Mouse (Mus musculus): ENCODE results near the gene Smoc1.

Gene Smoc1

DNA sequence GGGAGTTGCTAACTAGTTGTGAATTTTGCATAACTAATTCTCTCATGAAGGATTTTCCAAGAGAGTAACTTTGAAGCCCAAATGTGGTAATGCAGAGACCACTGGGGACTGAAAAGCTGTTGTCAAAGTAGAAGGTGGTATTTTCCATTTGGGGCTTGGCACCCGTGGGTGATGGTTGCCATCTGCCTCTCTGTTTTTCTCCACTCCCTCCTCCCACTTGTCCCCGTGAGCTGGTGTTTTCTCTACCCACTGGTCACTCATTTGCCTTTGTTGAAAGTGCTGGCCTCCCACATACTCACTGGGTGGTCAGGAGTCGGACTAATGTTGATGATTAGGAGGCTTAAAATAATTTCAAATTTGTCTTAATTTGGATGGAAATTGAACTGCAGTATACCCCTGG lies 104.1 kb downstream of the Smoc1 start:
- DNase-seq (ENCODE audit: low spot score), result no peak

DNA sequence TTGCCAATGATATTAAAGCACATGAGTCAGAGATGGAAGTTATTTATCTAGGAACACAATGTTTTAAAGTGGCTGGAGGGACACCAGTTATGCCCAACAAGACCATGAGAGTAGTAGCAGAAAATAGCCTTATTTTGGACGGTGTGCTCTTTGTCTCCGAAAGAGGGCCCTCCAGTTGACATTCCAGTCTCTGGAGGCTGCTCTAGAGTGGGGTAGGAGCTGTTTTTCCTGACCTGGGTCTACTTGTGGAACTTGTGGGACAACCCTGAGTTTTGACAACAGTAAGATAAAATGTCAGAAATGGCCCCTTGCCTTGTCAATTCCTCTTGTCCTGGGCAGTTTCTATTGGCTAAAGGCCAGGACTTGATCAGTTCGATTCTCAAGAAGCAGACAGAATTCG lies 104.5 kb downstream of the Smoc1 start:
- no peak for DNase-seq (ENCODE audit: low spot score)

GRCm38 (mm10) chr12:81133055-81133665 lies 106.6 kb downstream of the Smoc1 start:
- no peak for DNase-seq (ENCODE audit: low spot score)

GRCm38 (mm10) chr12:81138217-81138616 lies 111.6 kb downstream of the Smoc1 start:
- DNase-seq (ENCODE audit: low spot score), result no peak

DNA sequence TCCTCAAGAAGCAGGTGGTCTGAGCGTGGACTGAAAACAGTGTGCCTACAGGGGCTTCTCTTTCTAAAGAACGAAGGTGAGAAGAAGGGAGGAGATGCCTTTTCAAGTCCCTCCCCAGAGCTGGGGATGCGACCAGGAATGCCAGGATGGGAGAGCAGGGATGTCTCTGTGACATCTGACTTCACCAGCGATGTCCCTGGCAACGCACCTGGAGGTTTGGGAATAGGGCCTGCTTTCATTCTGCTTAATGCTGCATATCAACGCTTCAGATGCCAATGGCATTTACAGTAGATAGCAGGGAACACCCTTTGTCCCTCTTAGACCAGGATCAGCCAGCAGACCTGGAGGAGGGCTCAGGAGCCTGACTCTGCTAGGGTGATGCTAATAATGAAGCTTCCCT lies 112.9 kb downstream of the Smoc1 start:
- no peak for DNase-seq (ENCODE audit: low spot score)

GRCm38 (mm10) chr12:81140594-81141328 lies 114.2 kb downstream of the Smoc1 start:
- peak; percentile 12 for DNase-seq (ENCODE audit: low spot score)

DNA sequence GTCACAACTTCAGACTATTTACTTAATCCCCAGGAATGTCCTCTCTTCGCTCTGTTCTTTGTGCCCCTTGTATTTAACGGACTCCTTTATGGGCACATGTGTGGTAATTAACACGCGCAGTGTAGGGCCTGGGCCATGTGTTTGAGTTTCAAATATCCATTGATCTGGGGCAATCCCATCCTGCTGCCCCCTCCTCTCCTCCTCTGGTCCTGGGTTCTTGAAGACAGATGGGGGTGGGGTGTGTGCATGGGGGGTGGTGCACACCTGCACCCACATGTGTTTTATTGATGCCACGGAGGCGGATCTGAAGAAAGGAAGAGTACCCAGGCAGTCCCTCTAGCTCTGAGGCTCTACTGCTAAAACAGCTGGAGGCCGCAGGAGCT lies 114.7 kb downstream of the Smoc1 start:
- no peak for DNase-seq (ENCODE audit: low spot score)

- no peak for DNase-seq (ENCODE audit: low spot score)
Measured at GRCm38 (mm10) chr12:81142231-81142630, 115.6 kb downstream of the Smoc1 start.

DNA sequence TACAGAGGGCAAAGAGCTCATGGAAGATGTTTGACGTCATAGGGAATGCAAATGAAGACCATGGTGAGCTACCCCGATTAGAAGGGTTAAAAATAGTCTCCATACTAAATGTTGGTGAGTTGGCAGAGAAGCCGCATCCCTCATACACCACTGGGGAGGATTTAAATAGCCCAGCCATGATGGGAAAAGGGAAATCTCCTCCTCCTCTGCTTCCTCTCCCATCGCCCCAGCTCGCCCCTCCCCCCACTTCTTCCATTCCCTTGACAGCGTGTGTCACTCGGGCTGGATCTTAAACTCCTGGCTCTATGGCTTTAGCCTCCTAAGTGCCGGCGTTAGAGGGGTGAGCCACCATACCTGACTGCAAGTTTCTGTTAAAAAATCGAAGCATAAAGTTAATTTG lies 117.6 kb downstream of the Smoc1 start:
- no peak for DNase-seq (ENCODE audit: low spot score)

- no peak for DNase-seq (ENCODE audit: low spot score)
Measured at GRCm38 (mm10) chr12:81146417-81147180, 120.0 kb downstream of the Smoc1 start.

DNA sequence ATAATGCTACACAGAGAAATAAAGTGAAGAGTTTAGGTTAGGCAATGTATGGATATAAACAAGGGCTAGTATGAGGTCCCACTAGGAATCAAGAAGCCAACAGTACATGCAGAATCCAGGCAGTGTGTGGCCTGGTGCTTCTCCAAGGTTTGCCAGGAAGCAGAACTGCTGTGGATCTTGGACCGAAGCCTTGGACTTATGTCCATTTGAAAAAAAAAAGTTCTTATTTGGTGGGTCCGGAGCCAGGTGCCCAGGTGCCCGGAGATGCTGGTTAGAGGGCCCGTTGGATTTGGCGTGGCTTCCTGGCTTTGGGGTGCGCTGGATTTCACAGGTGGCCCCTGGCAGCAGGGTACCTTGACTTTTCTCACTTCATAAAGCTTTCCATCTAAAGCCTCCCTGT lies 121.3 kb downstream of the Smoc1 start:
- DNase-seq (ENCODE audit: low spot score), result no peak

- no peak for DNase-seq (ENCODE audit: low spot score)
Measured at GRCm38 (mm10) chr12:81150917-81151316, 124.3 kb downstream of the Smoc1 start.

- DNase-seq (ENCODE audit: low spot score), result no peak
Measured at GRCm38 (mm10) chr12:81152082-81152481, 125.5 kb downstream of the Smoc1 start.

DNA sequence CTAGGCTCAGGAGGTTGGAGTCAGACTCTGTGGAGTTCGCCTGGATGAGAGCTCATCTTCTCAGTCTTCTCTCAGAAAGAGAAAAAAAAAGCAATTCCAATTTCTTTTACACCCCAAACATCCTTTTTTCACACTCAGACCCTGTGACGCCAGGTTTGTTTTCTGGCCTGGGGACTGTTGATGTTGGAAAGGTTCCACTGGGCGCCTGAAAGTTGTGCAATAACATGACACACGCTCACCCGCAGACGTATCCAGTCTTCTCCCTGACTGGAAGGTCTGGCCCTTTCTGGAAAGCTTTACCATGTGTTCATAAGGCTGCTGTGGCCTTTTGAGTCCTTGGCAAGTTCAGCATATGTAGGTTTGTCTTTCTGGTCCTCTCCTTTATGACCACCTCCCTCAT lies 129.1 kb downstream of the Smoc1 start:
- no peak for DNase-seq (ENCODE audit: low spot score)

GRCm38 (mm10) chr12:81156841-81157240 lies 130.2 kb downstream of the Smoc1 start:
- no peak for DNase-seq (ENCODE audit: low spot score)

DNA sequence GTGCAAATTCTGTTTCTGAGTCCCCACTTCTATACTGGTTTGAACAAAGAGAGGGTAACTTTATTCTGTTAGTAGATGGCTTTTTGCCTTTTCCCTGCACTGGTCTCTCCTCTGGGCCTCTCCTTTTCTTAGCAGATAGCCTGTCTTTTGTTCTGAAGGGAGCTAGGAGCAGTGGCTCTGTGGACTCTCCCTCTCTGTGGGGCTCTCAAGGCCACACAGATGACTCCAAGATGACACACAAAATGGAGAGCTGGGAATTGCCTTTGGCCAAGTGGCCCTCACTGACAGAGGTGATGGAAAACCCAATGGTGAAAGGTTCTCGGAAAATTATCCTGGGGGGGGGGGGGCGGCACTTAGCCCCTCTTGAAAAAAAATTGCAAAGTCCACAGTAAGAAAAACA lies 133.3 kb downstream of the Smoc1 start:
- no peak for DNase-seq (ENCODE audit: low spot score)

DNA sequence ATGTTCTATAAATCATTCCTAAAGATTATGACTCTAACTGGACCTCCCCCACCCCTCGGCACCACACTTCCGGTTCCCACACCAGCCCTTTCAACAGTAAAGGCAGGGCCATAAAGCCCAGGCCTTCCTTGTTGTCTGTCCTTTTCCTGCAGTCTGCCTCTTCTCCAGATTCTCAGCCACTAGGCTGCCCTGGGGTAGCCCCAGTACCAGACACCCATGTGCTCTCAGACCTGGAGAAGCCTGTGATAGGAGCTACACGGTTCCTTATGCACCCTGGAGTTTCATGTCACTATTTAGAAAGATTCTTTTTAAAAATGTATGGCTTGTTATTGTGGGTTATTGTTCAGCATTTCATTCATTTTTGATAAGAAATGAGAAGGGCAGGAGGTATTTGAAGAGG lies 133.8 kb downstream of the Smoc1 start:
- DNase-seq (ENCODE audit: low spot score), result no peak

DNA sequence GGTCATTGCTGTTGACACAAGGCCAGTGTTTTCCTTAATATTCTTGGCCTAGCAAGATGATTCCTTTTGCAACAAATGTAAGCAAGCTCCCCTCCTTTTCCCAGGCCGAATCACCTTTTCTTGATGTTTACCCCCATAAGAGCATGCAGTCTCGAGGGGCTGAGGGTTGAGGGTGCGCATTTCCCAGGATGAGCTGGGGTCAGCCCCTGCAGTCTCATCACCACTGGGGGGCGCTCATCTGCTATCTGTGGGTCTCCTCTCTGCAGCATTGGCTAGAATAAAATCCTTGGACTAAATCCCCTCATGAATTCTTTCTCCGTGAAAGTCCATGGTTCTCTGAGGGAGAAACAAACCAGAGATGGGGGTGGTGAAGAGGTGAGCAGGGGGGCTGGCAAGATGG lies 134.2 kb downstream of the Smoc1 start:
- no peak for DNase-seq (ENCODE audit: low spot score)

DNA sequence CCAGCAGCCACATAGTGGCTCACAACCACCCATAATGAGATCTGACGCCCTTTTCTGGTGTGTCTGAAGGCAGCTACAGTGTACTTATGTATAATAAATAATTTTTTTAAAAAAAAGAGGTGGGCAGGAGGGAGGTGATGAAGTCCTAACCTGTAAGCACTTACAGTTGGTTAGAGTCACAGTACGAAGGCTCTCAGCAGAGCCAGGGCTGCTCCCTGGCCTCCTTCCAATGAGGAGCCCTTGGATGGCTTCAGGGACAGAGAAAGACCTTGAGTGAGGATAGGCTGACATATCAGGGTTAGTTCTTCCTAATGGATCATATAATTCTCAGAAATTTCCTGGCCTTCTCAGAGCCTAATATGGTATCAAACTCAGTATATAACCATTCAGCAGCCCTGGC lies 134.7 kb downstream of the Smoc1 start:
- no peak for DNase-seq (ENCODE audit: low spot score)

DNA sequence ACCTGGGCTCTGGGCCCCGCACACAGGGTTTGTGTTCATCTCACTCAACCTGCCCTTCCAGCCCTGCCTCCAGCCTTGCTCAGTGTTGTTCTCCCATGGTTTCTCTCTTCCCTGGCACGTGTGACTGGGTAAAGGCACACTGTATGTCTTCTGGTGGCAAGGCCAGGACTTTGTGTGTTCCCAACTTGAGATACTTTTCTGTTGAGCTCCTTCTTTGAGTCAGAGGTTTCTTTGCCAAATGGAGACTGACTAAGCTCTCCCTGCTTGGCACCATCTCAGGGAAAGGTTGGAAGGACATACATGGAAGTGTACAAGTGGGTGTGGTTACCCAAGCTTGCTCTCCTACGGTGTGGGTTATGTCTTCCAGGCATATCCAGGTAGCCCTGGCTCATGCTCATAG lies 136.5 kb downstream of the Smoc1 start:
- no peak for DNase-seq (ENCODE audit: low spot score)

- DNase-seq (ENCODE audit: low spot score), result no peak
Measured at GRCm38 (mm10) chr12:81163566-81163965, 137.0 kb downstream of the Smoc1 start.

GRCm38 (mm10) chr12:81166092-81166491 lies 139.5 kb downstream of the Smoc1 start:
- DNase-seq (ENCODE audit: low spot score), result no peak

GRCm38 (mm10) chr12:81166615-81167014 lies 140.0 kb downstream of the Smoc1 start:
- no peak for DNase-seq (ENCODE audit: low spot score)

Data from layer of hippocampus, adult 9-10 months (tissue).